Mouse (Mus musculus) monocyte, adult 2 months (primary cell): ENCODE results near the gene Got1.
"Not testable (repeated sequence)": the region's sequence is repeated elsewhere in the genome, so short reads cannot be mapped to it uniquely, and the experiment has no call there.

Experiments
- DNase-seq, 2 experiments: peaks; one replicate each; pipeline ENCODE4 v3.0.0; 2022; ENCODE audit warnings: low spot score in 2 of 2, low read depth in 1 of 2

The Got1 gene

GRCm38 (mm10) chr19:43493316-43493715 lies 31.1 kb downstream of the Got1 start:
- not testable (repeated sequence) for DNase-seq

DNA sequence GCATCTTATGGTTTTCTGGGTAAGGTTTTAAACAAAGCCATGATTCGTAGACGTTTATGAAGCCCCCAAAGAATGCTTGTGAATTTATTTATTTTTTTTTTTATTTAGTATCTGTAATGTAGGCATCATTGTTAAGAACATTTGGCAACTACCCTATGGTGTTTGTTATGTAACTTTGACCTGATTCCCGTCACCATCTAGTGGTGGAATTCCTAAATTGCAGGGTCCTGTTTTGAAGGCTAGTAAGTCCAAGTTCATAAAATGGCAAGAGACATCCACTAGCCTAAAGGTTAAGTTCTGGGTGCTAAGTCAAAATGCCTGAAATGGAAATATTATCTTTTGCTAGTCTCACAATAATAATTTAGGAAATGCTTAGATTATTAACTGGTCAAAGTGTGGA lies 37.0 kb downstream of the Got1 start:
- DNase-seq, result no peak

DNA sequence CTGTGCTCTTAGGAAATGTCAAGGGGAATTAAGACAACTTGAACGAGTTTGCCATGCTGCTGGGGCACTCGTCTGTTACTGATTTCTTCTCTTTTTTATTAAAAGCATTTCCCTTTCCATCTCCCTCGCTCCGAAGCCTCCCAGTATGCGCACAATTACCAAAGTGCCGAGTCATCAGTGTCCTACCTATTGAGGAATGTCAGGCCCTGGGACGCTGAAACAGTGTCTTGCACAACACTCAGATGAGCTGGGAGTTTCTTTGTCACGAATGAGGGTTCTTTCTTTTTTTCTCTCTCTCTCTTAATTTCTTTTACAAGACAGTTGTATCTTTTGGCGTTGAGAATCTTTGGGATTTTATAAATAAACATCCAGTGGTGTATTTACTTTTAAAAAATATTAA lies 43.9 kb downstream of the Got1 start:
- no peak for DNase-seq

- no peak for DNase-seq
These were observed 45.0 kb downstream of the Got1 start for GRCm38 (mm10) chr19:43479431-43479830.

DNA sequence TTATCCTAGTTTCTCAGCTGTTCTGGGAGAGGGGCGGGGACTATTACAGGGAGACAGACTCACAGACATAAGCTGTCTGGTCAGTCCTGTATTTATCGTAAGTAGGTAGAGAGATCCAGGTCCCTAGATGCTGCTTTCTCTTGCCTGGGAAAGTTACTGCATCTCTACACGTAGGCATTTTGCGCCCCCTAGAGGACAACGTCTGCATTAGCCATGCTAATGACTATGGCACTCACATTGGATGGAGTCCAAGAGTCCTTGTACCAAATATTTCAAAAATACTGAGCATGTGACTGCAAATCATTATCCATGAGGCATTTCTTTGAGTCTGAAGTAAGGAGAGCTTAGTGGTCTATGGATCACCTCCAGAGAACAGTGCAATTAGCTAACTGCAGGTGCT lies 45.5 kb downstream of the Got1 start:
- peak in 1 of 2 experiments; percentile 30 for DNase-seq

GRCm38 (mm10) chr19:43477436-43477835 lies 47.0 kb downstream of the Got1 start:
- DNase-seq, result no peak

DNA sequence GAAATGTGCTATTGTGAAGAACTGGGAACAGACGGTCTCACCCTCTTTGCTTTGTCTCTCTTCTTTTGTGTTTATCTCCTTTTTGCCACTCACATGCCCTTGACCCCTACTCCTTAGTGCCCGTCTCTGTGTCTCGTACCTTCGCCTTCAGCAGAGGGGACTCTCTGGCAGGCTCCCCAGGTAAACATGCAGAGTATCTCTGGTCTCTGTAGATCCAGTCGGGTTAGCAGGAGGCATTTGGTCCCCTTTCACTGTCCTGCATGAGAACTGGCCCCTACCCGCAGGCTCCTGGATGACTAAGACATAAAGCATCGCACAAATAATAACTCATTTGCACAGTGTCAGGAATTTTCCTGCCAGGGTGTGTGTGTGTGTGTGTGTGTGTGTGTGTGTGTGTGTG lies 48.3 kb downstream of the Got1 start:
- no peak for DNase-seq

DNA sequence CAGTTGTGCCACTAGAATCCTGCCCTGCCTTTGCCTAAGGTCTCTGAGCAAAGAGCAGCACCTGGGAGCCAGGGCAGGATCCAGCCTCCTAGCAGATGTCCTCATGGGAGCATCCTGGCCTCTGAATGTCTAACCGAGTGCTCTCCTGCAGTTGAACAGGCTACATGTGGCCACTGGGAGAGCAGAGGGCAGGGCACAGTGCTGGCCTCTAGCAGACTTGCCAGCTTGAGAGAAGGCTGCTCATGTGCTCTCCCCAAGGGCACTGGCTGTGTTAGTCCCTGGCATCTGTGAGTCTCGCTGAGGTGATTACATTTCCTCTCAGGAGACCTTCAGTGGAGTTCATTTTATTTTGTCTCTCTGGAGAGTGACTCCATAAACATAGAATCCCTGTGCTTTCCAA lies 48.8 kb downstream of the Got1 start:
- DNase-seq, result no peak

- DNase-seq, result no peak
These were observed 51.6 kb downstream of the Got1 start for GRCm38 (mm10) chr19:43472781-43473180.

DNA sequence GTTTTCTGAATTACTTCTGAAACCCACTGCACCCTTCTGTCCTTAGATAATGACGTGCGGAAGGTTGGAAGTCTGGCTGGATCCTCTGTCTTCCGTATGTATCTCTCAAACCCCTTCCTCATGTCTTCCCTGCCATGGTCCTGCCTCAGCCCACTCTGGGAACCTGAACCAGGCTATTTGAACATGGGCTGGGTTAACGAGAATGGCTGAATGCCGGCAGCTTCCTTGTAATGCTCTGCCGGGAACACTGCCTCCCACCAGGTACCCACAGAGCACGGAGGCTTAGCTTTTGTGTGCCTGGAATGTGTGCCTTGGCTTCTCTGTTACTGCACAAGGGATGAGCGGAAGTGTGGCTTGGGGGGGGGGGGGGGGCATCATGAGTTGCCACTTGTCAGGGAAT lies 52.1 kb downstream of the Got1 start:
- no peak for DNase-seq

DNA sequence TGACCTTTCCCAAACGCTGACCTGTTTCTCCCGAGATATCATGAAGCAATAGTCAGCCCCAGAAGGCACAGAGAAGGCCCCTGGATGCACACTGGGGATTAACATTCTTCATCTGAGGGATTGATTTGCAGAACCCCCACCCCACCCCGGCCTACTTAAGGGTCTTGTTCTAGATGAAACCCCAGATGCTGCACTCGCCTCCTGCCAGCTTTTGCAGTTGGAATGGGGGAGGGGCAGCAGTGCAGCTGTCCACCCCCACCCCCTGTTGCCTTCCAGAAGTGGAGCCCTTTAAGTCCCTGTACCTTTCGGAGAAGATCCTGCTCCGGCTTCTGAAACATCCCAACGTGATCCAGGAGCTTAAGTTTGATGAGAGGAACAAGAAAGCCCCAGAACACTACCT lies 55.1 kb downstream of the Got1 start:
- no peak for DNase-seq

- DNase-seq, result no peak
These were observed 56.3 kb downstream of the Got1 start for GRCm38 (mm10) chr19:43467927-43468685.

- no peak for DNase-seq
These were observed 58.7 kb downstream of the Got1 start for GRCm38 (mm10) chr19:43465601-43466255.

DNA sequence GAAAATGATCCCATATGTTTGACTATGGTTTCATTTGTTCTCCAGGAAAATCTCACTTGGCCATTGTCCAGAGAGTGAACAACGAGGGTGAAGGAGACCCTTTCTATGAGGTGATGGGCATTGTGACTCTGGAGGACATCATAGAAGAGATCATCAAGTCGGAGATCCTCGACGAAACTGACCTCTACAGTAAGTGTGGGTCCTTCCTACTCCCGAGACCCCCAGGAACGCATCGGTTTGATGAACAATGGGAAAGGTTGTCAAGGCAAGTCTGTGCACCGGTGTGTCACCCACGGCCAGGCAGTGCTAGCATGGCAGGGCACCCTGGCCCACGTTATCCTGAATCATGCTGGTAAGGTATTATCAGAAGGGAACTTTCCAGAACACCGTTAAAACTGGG lies 59.3 kb downstream of the Got1 start:
- no peak for DNase-seq

DNA sequence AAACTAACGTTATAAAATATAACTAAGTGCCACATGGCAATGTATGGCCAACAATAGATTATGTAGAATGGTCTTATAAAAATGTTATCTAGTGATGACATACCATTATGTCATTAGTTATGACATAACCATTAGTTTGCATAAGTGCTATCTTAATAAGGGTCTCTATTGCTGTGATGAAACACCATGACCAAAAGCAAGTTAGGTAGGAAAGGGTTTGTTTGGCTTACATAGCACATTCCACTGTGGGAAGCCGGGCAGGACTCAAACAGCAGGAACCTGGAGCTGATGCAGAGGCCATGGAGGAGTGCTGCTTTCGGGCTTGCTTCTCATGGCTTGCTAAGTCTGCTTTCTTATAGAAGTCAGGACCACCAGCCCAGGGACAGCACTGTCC lies 60.1 kb downstream of the Got1 start:
- no peak for DNase-seq

GRCm38 (mm10) chr19:43463546-43464293 lies 60.7 kb downstream of the Got1 start:
- DNase-seq, result no peak

- no peak for DNase-seq
These were observed 62.3 kb downstream of the Got1 start for GRCm38 (mm10) chr19:43462141-43462540.

GRCm38 (mm10) chr19:43460481-43460880 lies 63.9 kb downstream of the Got1 start:
- no peak for DNase-seq

GRCm38 (mm10) chr19:43459948-43460347 lies 64.5 kb downstream of the Got1 start:
- no peak for DNase-seq

DNA sequence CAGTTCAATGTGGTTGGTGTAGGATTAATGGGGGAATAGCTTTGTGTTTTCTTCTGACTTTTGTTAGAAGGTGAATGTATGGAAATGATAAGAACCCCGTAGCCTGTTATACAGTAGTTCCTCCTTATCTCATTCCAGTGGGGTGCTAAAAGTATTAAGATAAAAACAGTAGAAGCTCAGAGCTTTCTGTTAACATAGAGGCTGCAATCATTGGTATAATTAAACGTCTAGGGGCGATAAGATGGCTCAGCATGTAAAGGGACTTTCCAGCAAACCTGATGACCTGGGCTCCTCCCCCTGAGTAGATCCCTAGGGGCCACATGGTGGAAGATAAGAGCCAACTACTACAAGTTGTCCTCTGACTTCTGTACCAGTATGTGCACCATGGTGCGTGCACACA lies 71.4 kb downstream of the Got1 start:
- no peak for DNase-seq

DNA sequence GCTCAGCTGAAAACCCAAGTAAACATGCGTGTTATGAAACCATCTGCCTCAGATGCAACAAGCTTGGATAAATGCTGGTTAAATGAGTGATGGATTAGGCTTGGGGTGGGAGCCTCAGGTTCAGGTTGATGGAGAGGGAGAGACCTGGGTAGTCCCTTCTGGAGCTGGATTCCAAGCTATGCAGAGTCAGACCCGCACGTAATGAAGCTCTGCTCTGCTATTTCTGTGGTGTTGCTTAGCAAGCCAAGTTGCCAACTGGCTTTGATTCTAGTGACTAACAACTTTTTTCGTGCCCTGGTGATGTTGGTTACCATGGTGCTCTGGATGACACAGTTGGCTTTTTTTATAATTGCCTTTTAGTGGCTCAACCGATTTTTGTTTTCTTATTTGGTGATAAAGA lies 72.2 kb downstream of the Got1 start:
- DNase-seq, result no peak

- DNase-seq, result no peak
These were observed 72.8 kb downstream of the Got1 start for GRCm38 (mm10) chr19:43451563-43451962.
